Comparison of ENCODE assay signal across 12 mouse cellular contexts in the genomic region with DNA sequence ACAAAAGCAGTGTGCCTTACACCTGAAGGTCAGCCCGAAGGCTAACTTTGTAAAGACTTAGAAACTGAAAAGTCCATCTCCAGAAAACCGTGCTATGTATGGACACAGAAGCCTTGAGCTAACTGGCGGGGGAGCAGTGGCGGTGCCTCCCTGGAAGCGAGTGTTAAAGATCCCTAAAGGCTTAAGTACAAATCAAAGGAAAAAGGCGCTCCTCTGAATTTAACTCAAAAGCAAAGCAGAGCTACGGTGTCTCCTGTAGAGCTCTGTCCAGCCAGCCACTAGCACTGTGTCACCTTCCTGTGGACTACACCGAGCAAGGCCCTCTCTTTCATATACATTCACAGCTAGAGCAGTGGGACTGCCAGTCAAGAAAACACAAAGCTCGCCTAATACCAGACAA.
"Had no signal": no experiment of that assay in that cellular context is flagged by ENCODE, and none has a peak within 500 bp of the region (broad histone marks: within the 10 kb centered on the region; RNA-seq: fewer than 3 reads in every experiment).

No protein-coding gene starts in this region.

- H3K9me3 ChIP-seq: limb, embryonic 15.5 days; liver, embryonic 12.5 days; midbrain, embryonic 12.5 days; stomach, embryonic 15.5 days had no signal

- H3K4me1 ChIP-seq: limb, embryonic 15.5 days; liver, embryonic 12.5 days; stomach, embryonic 15.5 days had no signal

- H3K27ac ChIP-seq: kidney, postnatal 0 days; limb, embryonic 15.5 days; liver, embryonic 12.5 days; midbrain, embryonic 12.5 days; stomach, embryonic 15.5 days had no signal

- H3K4me2 ChIP-seq: limb, embryonic 15.5 days; liver, embryonic 12.5 days; lung, embryonic 14.5 days; midbrain, embryonic 12.5 days; stomach, embryonic 15.5 days had no signal

- H3K9ac ChIP-seq: limb, embryonic 15.5 days; liver, embryonic 12.5 days; lung, embryonic 14.5 days; midbrain, embryonic 12.5 days; stomach, embryonic 15.5 days had no signal

- H3K4me3 ChIP-seq: limb, embryonic 15.5 days; liver, embryonic 12.5 days; midbrain, embryonic 12.5 days; stomach, embryonic 15.5 days had no signal

- H3K27me3 ChIP-seq: limb, embryonic 15.5 days; liver, embryonic 12.5 days; midbrain, embryonic 12.5 days; stomach, embryonic 15.5 days had no signal

- ATAC-seq: liver, embryonic 12.5 days had no signal

- DNase-seq: kidney, adult 11 months; kidney, adult 9 months; lung, embryonic 14.5 days; lung, postnatal 10 days; lung, postnatal 4 days; retina, postnatal 1 day; thymus, postnatal 4 days had no signal

- H3K36me3 ChIP-seq: limb, embryonic 15.5 days; liver, embryonic 12.5 days; midbrain, embryonic 12.5 days; stomach, embryonic 15.5 days had no signal
